Mouse (Mus musculus) G1E (cell line): ENCODE data around the gene Cyyr1.

Experiments used
- CTCF ChIP-seq: IDR thresholded peaks from 2 replicates; pipeline ENCODE4 v1.5.1; 2012; ENCODE audit warnings: low read depth, low read length, inconsistent platforms, mixed read lengths
- TAL1 ChIP-seq: conservative IDR thresholded peaks from 2 replicates; pipeline ENCODE4 v1.6.1; 2012; ENCODE audit warnings: low read depth, low read length, inconsistent platforms, mixed read lengths

DNA sequence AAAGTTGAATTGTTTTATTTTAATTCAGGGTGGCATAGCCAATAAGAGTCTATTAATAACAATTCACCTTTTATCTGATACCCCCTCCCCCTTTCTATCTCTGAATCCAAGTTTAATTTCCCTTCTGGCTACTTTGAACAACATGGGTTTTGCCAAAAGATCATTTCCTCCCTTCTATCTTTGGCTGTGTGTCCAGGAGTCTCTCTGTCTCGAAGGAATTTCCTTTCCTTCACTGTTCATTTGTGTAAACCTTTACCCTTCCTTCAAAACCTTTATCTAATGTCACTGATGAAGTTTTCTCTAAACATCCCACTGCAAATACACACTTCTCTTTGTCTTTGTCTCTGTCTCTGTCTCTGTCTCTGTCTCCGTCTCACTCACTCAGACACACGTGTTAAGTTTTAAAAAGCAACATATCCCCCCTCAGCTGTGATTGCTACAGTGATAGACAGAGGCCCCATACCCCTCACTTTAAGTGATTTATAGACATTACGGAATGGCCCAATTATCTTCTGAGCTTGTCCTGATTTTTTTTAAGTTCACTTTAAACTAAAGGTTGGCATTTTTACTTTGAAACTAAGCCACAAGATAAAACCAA lies 11.4 kb downstream of the Cyyr1 start:
- no peak for TF ChIP-seq CTCF
- TF ChIP-seq TAL1, result no peak
